Mouse (Mus musculus): ENCODE measurements around the gene Gm44790. TPM values are rescaled to one million over a fixed set of nuclear protein-coding genes. Genes with fewer than 3 reads are reported as not detected.

Gm44790 gene
- total and polyA plus RNA-seq, 3 experiments, result 0.29 to 0.77 TPM; not detected in 1

DNA sequence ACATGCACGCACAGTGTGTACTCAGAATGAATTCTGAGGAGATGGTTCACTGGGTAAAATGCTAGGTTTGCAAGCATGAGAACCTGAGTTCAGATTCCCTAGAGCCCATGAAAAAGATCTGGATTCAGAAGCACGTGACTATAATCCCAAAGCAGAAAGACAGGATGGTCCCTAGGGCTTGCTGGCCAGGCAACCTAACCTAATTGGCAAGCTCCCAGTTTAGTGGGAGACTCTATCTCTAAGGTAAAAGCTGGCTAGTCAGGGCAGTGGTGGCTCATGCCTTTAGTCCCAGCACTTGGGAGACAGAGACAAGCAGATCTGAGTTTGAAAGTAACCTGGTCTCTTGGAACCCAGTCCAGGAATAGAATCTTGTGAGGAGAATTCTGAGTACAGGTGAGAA, 27.5 kb upstream of the Gm44790 start:
- peaks cover 0 to 13% of the 10 kb centered on the region in 2 experiments; a peak in 2 of 4 replicates for H3K4me1 ChIP-seq (ENCODE audit: control insufficient read depth in 1 of 2, insufficient read depth in 2 of 2, low read length in 2 of 2)
- no peaks in the 10 kb centered on the region for H3K9me3 ChIP-seq (replicated peaks; ENCODE audit: insufficient read depth, low read length)
- no peak overlapping the region for H3K4me3 ChIP-seq (ENCODE audit: control insufficient read depth in 1 of 2, insufficient read depth in 1 of 2, low read depth in 2 of 2, low read length in 2 of 2)
- no peaks in the 10 kb centered on the region for H3K27me3 ChIP-seq (ENCODE audit: control insufficient read depth in 1 of 2, insufficient read depth in 2 of 2, low read length in 2 of 2)
- H3K27ac ChIP-seq (ENCODE audit: control insufficient read depth, low read depth, low read length), result no peak overlapping the region
- peaks cover 9% of the 10 kb centered on the region for H3K79me2 ChIP-seq (ENCODE audit: control insufficient read depth, insufficient read depth, low read length, poor library complexity)
- TF ChIP-seq TAL1 (IDR thresholded peaks at IDR 0.05; ENCODE audit: low read length), result no peak
- no peak for TF ChIP-seq RCOR1 (IDR thresholded peaks at IDR 0.05; ENCODE audit: low read depth, low read length)
- TF ChIP-seq ELF1 (IDR thresholded peaks at IDR 0.05; ENCODE audit: low read depth, low read length), result no peak
- no peak for TF ChIP-seq CHD1 (IDR thresholded peaks at IDR 0.05; ENCODE audit: low read depth, low read length)
- no peak for TF ChIP-seq UBTF (IDR thresholded peaks at IDR 0.05; ENCODE audit: borderline replicate concordance, insufficient read depth, low read depth, low read length)
- no peak for TF ChIP-seq ETS1 (IDR thresholded peaks at IDR 0.05; ENCODE audit: low read depth, low read length)
- TF ChIP-seq ZC3H11A (IDR thresholded peaks at IDR 0.05; ENCODE audit: low read depth, low read length), result no peak
- no peak for TF ChIP-seq HCFC1 (IDR thresholded peaks at IDR 0.05; ENCODE audit: low read depth, low read length)
- TF ChIP-seq GABPA (IDR thresholded peaks at IDR 0.05; ENCODE audit: low read depth, low read length), result no peak
- no peak for TF ChIP-seq ZKSCAN1 (IDR thresholded peaks at IDR 0.05; ENCODE audit: low read depth, low read length)
- TF ChIP-seq USF1 (IDR thresholded peaks at IDR 0.05; ENCODE audit: low read depth, low read length), result no peak
- TF ChIP-seq MAX (IDR thresholded peaks at IDR 0.05; ENCODE audit: low read length), result no peak
- TF ChIP-seq TCF12 (IDR thresholded peaks at IDR 0.05; ENCODE audit: low read depth, low read length), result no peak
- TF ChIP-seq NRF1 (IDR thresholded peaks at IDR 0.05; ENCODE audit: insufficient read depth, low read depth, low read length, poor library complexity, severe bottlenecking), result no peak
- no peak for TF ChIP-seq RAD21 (IDR thresholded peaks at IDR 0.05; ENCODE audit: low read depth, low read length)
- TF ChIP-seq POLR2AphosphoS5 (IDR thresholded peaks at IDR 0.05; ENCODE audit: borderline replicate concordance, low read depth, low read length), result no peak
- DNase-seq (ENCODE audit: low read depth, low spot score), result no peak
- H3K36me3 ChIP-seq (ENCODE audit: control insufficient read depth in 1 of 2, insufficient read depth in 2 of 2, low read length in 2 of 2), result peaks cover 0 to 10% of the 10 kb centered on the region in 2 experiments; a peak in 2 of 4 replicates
- no peak overlapping the region for H3K9ac ChIP-seq (ENCODE audit: control insufficient read depth, low read depth, low read length, poor library complexity, severe bottlenecking)

- Histone ChIP-seq H3K79me2 (ENCODE audit: control insufficient read depth, insufficient read depth, low read length, poor library complexity) (peaks cover 17% of the 10 kb centered on the region), H3K36me3 (ENCODE audit: control insufficient read depth in 1 of 2, insufficient read depth in 2 of 2, low read length in 2 of 2) (peaks cover 0 to 10% of the 10 kb centered on the region in 2 experiments; a peak in 2 of 4 replicates), H3K9me3 (replicated peaks; ENCODE audit: insufficient read depth, low read length) (no peaks in the 10 kb centered on the region), H3K27ac (ENCODE audit: control insufficient read depth, low read depth, low read length) (no peak overlapping the region), H3K4me3 (ENCODE audit: control insufficient read depth in 1 of 2, insufficient read depth in 1 of 2, low read depth in 2 of 2, low read length in 2 of 2) (no peak overlapping the region), H3K4me1 (ENCODE audit: control insufficient read depth in 1 of 2, insufficient read depth in 2 of 2, low read length in 2 of 2) (peaks cover 0 to 13% of the 10 kb centered on the region in 2 experiments; a peak in 2 of 4 replicates), H3K27me3 (ENCODE audit: control insufficient read depth in 1 of 2, insufficient read depth in 2 of 2, low read length in 2 of 2) (no peaks in the 10 kb centered on the region), H3K9ac (ENCODE audit: control insufficient read depth, low read depth, low read length, poor library complexity, severe bottlenecking) (no peak overlapping the region)
- DNase-seq (ENCODE audit: low read depth, low spot score), result peak; percentile 33
- TF ChIP-seq NELFE (IDR thresholded peaks at IDR 0.05; ENCODE audit: low read depth, low read length), result no peak
- TF ChIP-seq TCF12 (IDR thresholded peaks at IDR 0.05; ENCODE audit: low read depth, low read length), result no peak
- TF ChIP-seq ZNF384 (IDR thresholded peaks at IDR 0.05; ENCODE audit: low read depth, low read length), result no peak
- peak; percentile 53; the same call in 1 of the 2 replicates for TF ChIP-seq MYC (IDR thresholded peaks at IDR 0.05; ENCODE audit: low read depth, low read length)
These were observed 26.5 kb upstream of the Gm44790 start for GRCm38 (mm10) chr6:86399995-86400394.
